Mouse (Mus musculus): ENCODE measurements at regions not wholly inside any gene's neighbourhood (a gene's known extent, or its start where the extent isn't known, plus 50 kb on each side); places are given as distances from the start of the nearest gene placed in this dataset.

GRCm38 (mm10) chr6:89008614-89009171, 106.6 kb downstream of the Tpra1 start:
- TF ChIP-seq CTCF (conservative IDR thresholded peaks at IDR 0.05 in 1 of 2, IDR thresholded peaks at IDR 0.05 in 1 of 2; ENCODE audit: low read depth in 2 of 2, low read length in 2 of 2) (no peak), CHD1 (IDR thresholded peaks at IDR 0.05; ENCODE audit: low read depth, low read length) (no peak), BHLHE40 (IDR thresholded peaks at IDR 0.05; ENCODE audit: low read depth, low read length) (no peak), TBP (conservative IDR thresholded peaks at IDR 0.05; ENCODE audit: low read depth, low read length) (no peak), EP300 (IDR thresholded peaks at IDR 0.05; ENCODE audit: low read length) (no peak), CHD2 (IDR thresholded peaks at IDR 0.05; ENCODE audit: low read length) (no peak), TCF12 (IDR thresholded peaks at IDR 0.05; ENCODE audit: low read depth, low read length) (no peak), POLR2A (IDR thresholded peaks at IDR 0.05; ENCODE audit: low read depth, low read length) (no peak), USF1 (IDR thresholded peaks at IDR 0.05; ENCODE audit: low read depth, low read length) (no peak), ZC3H11A (IDR thresholded peaks at IDR 0.05; ENCODE audit: low read depth, low read length) (no peak), NRF1 (IDR thresholded peaks at IDR 0.05; ENCODE audit: low read depth, low read length) (no peak), PAX5 (IDR thresholded peaks at IDR 0.05; ENCODE audit: low read length) (no peak), MAFK (IDR thresholded peaks at IDR 0.05; ENCODE audit: insufficient replicate concordance, low read length) (no peak)

All from CH12.LX (cell line).